Mouse (Mus musculus) heart, postnatal 36 days (tissue): ENCODE measurements around the gene Ntrk1. TPM values are rescaled to one million over a fixed set of nuclear protein-coding genes. Genes with fewer than 3 reads are reported as not detected.
A peak's percentile ranks its signal among the peaks of the same experiment; 100 is the strongest.

Experiments used
- DNase-seq, 2 experiments: peaks; one replicate each; pipeline ENCODE4 v3.0.0; 2021 to 2022
- intact Hi-C: fragments of 180-260 bp; cut with DNase I; formaldehyde crosslinking; loops from one replicate; pipeline ENCODE4 v1.15.1; 2025
- total RNA-seq, 2 experiments: library from RNA; stranded (reverse); gene quantifications; 2 replicates each; pipeline ENCODE4 v1.2.3; 2021

Gene Ntrk1
- total RNA-seq, 2 experiments from 2014 or later, result 0.16 to 0.19 TPM

GRCm38 (mm10) chr3:87789248-87789647 lies 5.7 kb downstream of the Ntrk1 start:
- intact Hi-C loops, result no loop called here
- DNase-seq, result no peak

DNA sequence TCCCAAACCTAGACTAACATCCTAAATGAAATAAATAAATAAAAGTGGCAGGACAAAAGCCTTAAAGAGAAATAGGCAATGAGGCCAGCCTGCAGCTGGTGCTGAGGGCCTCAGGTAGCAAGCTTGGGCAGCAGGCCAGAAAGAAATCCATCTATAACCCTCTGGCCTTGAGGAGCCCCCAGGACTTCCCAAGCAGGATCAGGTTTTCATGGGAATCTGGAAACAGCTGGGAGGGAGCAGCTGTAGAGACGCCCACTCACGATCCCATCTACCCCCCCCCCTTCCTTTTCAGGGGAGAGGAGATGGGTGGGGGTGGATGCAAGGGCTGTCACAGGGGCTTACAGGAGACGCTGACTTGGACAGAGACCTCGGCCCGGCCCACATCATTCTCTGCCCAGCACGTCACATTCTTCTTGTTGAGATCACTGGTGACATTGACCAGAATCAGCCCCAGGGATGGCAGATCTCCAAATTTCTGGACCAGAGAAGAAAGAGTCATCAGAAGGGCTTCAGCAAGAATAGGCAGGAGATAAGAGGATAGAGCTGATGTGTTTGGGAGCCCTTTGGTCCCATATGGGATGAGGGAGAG lies 9.2 kb downstream of the Ntrk1 start:
- DNase-seq, result no peak
- intact Hi-C loops, result no loop called here

DNA sequence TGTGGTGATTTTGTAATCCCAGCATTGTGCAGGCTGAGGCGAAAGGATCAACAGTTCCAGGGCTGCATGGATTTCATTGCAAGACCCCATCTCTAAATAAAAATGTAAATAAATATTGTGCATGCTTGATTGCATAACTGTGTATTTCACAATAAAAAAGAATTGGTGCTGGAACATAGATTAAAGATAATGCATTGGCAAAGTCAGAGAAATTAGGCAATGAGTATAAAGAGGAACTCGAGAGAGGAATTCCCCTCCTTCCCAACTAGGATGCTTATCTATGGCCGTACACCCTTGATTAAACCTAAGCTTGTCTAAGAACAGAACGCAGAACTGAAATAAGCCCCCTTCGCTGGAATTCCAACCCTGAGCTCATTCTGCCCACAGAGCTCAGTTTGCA lies 9.8 kb downstream of the Ntrk1 start:
- DNase-seq, result no peak
- intact Hi-C loops, result no loop called here

GRCm38 (mm10) chr3:87783282-87784023 lies 11.5 kb downstream of the Ntrk1 start:
- DNase-seq, result no peak
- intact Hi-C loops, result no loop called here

DNA sequence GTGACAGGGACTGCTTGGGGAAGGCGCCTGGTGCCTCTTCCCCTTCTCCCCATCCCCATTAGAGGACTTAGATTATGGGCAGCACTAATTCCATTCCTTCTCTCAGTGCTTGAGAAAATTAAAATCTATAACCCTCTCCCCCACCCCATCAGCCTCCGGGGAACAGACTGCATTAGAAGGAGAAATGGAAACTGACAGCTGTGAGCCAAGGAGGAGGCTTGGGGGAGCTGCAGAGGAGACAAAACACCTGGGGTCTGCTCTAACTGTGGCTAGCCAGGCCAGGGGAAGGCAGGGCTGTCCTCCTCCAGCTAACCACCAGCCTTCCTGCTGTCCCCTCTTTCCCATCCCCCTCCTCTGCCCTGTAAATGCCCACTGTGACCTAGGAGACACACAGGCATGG lies 15.9 kb downstream of the Ntrk1 start:
- intact Hi-C loops, result no loop called here
- DNase-seq, result no peak

- no peak for DNase-seq
- intact Hi-C loops, result no loop called here
These were observed 16.7 kb downstream of the Ntrk1 start for GRCm38 (mm10) chr3:87778283-87778682.

DNA sequence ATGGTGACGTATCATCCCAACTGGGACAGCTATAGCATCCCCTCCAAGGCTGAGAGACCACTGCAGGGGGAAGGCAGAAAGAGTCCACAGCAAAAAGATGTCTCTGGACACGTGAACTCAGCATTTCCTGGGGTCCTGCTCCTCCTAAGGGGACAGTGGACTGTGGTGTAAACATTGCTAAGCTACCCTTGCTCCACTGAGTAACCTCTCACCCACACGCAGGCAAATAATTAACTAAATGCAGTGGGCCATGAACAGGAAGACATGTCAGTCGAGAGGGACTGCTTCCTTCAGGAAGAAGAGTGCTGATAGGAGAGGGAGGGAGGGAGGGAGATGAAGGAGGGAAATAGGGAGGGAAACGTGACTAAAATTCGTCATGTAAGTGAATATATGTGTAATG lies 23.9 kb downstream of the Ntrk1 start:
- intact Hi-C loops, result no loop called here

GRCm38 (mm10) chr3:87770280-87770679 lies 24.7 kb downstream of the Ntrk1 start:
- intact Hi-C loops, result loop anchor here (1.0 kb wide), 1 partner anchor 46 kb away; no protein-coding TSS in a partner anchor
- peak in 1 of 2 experiments; percentile 52 for DNase-seq

More for the DNA sequence above, 23.9 kb downstream of the Ntrk1 start:
- no peak for DNase-seq

GRCm38 (mm10) chr3:87769506-87769905 lies 25.5 kb downstream of the Ntrk1 start:
- no peak for DNase-seq
- intact Hi-C loops, result loop anchor here (1.0 kb wide), 1 partner anchor 13 kb away; no protein-coding TSS in a partner anchor

DNA sequence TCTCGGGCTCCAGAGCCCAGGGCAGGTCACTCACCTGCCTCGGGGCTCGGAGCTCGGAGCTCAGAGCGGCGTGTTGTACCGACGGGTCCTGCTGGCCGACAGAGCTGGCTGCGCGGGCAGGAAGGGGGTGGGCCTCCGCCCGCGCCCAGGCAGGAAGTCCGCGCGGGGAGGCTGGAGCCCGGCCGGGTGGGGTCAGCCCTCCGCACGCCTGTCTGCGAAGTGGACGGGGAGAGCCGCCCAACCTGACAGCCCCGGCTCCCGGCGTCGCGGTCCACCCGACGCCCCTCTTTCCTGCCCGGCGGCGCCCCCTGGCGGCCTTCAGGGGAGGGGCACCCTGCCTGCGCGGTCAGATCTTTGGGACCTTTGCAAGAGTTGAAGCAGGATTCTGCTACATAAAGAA lies 26.1 kb downstream of the Ntrk1 start:
- intact Hi-C loops, result loop anchor here (1.0 kb wide), 1 partner anchor 13 kb away; no protein-coding TSS in a partner anchor
- peak; percentile 89 to 90 for DNase-seq

DNA sequence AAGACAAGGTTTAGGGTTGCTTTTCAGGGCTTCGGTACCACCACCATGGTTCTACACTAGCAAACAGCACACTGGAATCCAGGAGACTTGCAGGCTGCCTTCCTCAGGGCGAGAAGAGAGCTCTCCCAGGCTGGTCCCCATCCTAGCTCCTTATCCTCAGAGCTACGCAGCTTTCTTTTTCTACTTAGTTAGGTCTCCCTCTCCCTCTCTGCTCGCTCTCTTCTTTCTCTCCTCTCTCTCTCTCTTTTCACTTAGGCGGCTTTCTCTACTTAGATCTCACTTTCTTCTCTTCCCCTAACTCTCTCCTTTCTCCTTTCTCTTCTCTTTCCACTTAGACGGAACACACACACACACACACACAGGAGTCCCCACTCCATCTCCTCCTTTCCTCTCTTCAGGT lies 26.5 kb downstream of the Ntrk1 start:
- intact Hi-C loops, result no loop called here
- peak in 1 of 2 experiments; percentile 36 for DNase-seq

- DNase-seq, result peak; percentile 49 to 56
- intact Hi-C loops, result no loop called here
These were observed 27.2 kb downstream of the Ntrk1 start for GRCm38 (mm10) chr3:87767764-87768163.

GRCm38 (mm10) chr3:87766284-87766667 lies 28.7 kb downstream of the Ntrk1 start:
- intact Hi-C loops, result no loop called here
- DNase-seq, result no peak

GRCm38 (mm10) chr3:87765631-87766283 lies 29.2 kb downstream of the Ntrk1 start:
- intact Hi-C loops, result no loop called here
- peak; percentile 30 to 46 for DNase-seq

- intact Hi-C loops, result no loop called here
- peak; percentile 55 to 58 for DNase-seq
These were observed 29.9 kb downstream of the Ntrk1 start for GRCm38 (mm10) chr3:87765091-87765490.

GRCm38 (mm10) chr3:87764506-87764905 lies 30.5 kb downstream of the Ntrk1 start:
- peak; percentile 31 to 34 for DNase-seq
- intact Hi-C loops, result no loop called here

- peak; percentile 76 to 81 for DNase-seq
- intact Hi-C loops, result no loop called here
These were observed 31.2 kb downstream of the Ntrk1 start for GRCm38 (mm10) chr3:87763683-87764289.

DNA sequence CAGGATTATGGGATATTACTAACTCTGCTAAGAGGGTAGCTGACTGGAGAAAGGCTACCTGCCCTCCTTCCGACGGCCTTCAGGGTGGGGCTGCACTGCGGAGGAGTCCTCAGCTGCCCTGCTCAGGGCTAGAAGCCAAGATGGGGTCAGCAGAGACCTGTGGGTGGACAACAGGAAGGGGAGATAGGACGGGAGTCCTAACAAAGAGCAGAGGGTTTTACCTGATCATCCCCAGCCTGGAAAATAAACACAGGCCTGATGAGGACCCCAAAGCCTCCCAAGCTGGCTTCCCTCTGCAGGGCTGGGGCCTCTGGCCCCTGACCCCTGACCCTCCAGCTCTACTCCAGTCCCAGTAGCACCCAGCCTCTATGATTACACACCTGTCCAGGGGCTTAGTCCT lies 31.8 kb downstream of the Ntrk1 start:
- DNase-seq, result no peak
- intact Hi-C loops, result no loop called here

GRCm38 (mm10) chr3:87761408-87762375 lies 33.3 kb downstream of the Ntrk1 start:
- no peak for DNase-seq
- intact Hi-C loops, result no loop called here

GRCm38 (mm10) chr3:87758641-87759040 lies 36.3 kb downstream of the Ntrk1 start:
- DNase-seq, result no peak
- intact Hi-C loops, result no loop called here
